Mouse (Mus musculus) lung, embryonic 14.5 days (tissue): ENCODE measurements around the gene Eif2b3. TPM values are rescaled to one million over a fixed set of nuclear protein-coding genes. Genes with fewer than 3 reads are reported as not detected.

Experiments
- ATAC-seq: fragments of 200-750 bp; cut with Nextera tagmentation; 2 replicates; pipeline ENCODE4 v1.8.0; 2017; ENCODE audit warnings: mild to moderate bottlenecking, moderate TSS enrichment, moderate library complexity; ENCODE audit not compliant: insufficient read depth
- DNase-seq: peaks from one replicate; pipeline ENCODE4 v3.0.0-alpha.2; 2015
- H3K27ac ChIP-seq: fragments of 300-500 bp; sonication (generic); 2 replicates; pipeline ENCODE4 v1.5.1; 2014; ENCODE audit warnings: low read depth, mild to moderate bottlenecking, moderate library complexity
- H3K27me3 ChIP-seq: fragments of 300-500 bp; sonication (generic); 2 replicates; pipeline ENCODE4 v1.6.1; 2014; ENCODE audit warnings: low read length, control low read depth; ENCODE audit not compliant: insufficient read depth
- H3K36me3 ChIP-seq: fragments of 300-500 bp; sonication (generic); 2 replicates; pipeline ENCODE4 v1.6.1; 2014; ENCODE audit warnings: control low read depth; ENCODE audit not compliant: insufficient read depth
- H3K4me1 ChIP-seq: fragments of 300-500 bp; sonication (generic); 2 replicates; pipeline ENCODE4 v1.6.1; 2014; ENCODE audit warnings: antibody characterized with exemption, control low read depth; ENCODE audit not compliant: insufficient read depth
- H3K4me2 ChIP-seq: fragments of 300-500 bp; sonication (generic); 2 replicates; pipeline ENCODE4 v1.6.1; 2014; ENCODE audit warnings: mild to moderate bottlenecking
- H3K4me3 ChIP-seq: fragments of 300-500 bp; sonication (generic); 2 replicates; pipeline ENCODE4 v1.5.1; 2014; ENCODE audit warnings: low read depth, low read length
- H3K9ac ChIP-seq: fragments of 300-500 bp; sonication (generic); 2 replicates; pipeline ENCODE4 v1.6.1; 2014
- H3K9me3 ChIP-seq: fragments of 300-500 bp; sonication (generic); 2 replicates; pipeline ENCODE4 v1.6.1; 2016; ENCODE audit warnings: low read depth, low read length, control low read depth
- CTCF ChIP-seq: IDR thresholded peaks from 2 replicates; pipeline ENCODE4 v1.5.1; 2016; ENCODE audit warnings: antibody characterized with exemption, low read depth
- WGBS: fragments of 180-500 bp; shearing (Covaris S2); extraction: QIAGEN DNeasy Blood & Tissue Kit; methylation state at CpG from one replicate; pipeline ENCODE4 v1.1.7; 2014; 5-methylcytosine and 5-hydroxymethylcytosine counted together
- polyA plus RNA-seq: library from polyadenylated mRNA; unstranded; fragments of >200 nt; fragmentation: Nextera tagmentation; extraction: Ambion mirVana; gene quantifications from 2 replicates; pipeline ENCODE4 v1.2.1, GENCODE M21; 2014

Eif2b3 gene
- polyA plus RNA-seq, 1 experiment from 2014 or later: 43.5 TPM

DNA sequence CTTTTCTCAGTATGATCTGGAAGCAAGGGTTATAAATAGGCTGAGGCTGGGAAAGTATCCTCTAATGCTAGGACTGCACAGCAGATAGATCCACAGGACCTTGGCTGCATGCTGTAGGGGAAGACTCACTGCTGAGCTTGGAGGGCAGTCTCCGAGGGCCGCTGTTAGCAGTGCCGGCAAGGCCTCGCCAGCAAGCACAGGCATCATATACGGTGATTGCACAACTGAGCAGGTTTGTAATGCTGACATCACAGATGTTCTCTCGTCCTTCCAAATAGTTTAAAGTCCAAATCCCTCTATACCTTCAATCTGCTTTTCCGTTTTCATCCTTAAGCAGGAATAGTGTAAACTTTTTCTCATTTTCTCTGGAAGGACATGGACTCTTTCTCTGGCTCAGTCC is 48.8 kb downstream of the Eif2b3 start:
- Histone ChIP-seq H3K9ac (no peak overlapping the region), H3K27me3 (no peaks in the 10 kb centered on the region), H3K27ac (no peak overlapping the region), H3K4me1 (no peaks in the 10 kb centered on the region), H3K4me2 (no peak overlapping the region), H3K36me3 (peaks cover 71% of the 10 kb centered on the region), H3K4me3 (no peak overlapping the region), H3K9me3 (no peaks in the 10 kb centered on the region)
- TF ChIP-seq CTCF: no peak
- WGBS: 88% methylated on average over 7 of the region's 7 CpGs
- ATAC-seq (no peak), DNase-seq (no peak)

DNA sequence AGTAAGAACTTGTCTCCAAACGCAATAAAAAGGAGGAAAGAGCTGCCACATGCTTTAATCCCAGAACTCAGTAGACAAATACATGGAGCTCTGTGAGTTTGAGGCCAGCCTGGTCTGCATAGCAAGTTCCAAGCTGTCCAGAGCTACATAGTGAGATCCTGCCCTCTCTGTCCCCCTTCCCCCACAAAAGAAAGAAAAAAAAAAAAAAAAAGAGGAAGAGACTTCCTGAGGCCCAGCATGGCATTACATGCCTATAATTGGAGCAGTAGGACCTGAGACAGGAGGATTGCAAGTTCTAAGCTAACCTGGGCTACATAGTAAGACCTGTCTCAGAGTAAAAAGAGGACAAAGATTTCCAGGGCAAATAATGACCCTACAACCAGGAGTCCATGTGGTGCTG is 50.4 kb downstream of the Eif2b3 start:
- no peak for ATAC-seq
- H3K9ac ChIP-seq: no peak overlapping the region

DNA sequence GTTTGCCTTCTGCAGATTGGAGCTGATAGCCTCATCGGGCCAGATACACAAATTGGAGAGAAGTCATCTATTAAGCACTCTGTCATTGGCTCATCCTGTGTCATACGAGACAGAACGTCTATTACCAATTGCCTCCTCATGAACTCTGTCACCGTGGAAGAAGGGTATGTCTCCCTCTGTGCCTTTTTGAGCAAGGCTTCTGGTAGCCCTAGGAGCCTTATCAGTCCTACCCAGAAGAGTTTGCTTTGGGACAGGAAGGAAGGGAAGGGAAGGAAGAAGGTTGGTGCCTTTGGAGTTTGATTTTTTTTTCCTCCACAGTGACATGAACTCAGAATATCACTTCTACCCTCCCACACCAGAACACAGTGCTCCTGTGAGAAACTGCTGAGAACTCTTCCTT is 51.4 kb downstream of the Eif2b3 start:
- Histone ChIP-seq H3K36me3 (peaks cover 81% of the 10 kb centered on the region), H3K4me3 (no peak overlapping the region), H3K9ac (no peak overlapping the region), H3K4me1 (no peaks in the 10 kb centered on the region), H3K27me3 (no peaks in the 10 kb centered on the region), H3K4me2 (no peak overlapping the region), H3K9me3 (no peaks in the 10 kb centered on the region), H3K27ac (no peak overlapping the region)
- TF ChIP-seq CTCF: no peak
- ATAC-seq (no peak), DNase-seq (no peak)
- 78% methylated on average over 4 of the region's 4 CpGs for WGBS

More for the DNA sequence above, 50.4 kb downstream of the Eif2b3 start:
- Histone ChIP-seq H3K27me3 (no peaks in the 10 kb centered on the region), H3K36me3 (peaks cover 78% of the 10 kb centered on the region), H3K4me1 (no peaks in the 10 kb centered on the region), H3K4me2 (no peak overlapping the region), H3K9me3 (no peaks in the 10 kb centered on the region), H3K27ac (no peak overlapping the region), H3K4me3 (no peak overlapping the region)
- TF ChIP-seq CTCF: no peak
- DNase-seq: no peak
- WGBS: 91% methylated on average over 1 of the region's 1 CpGs

DNA sequence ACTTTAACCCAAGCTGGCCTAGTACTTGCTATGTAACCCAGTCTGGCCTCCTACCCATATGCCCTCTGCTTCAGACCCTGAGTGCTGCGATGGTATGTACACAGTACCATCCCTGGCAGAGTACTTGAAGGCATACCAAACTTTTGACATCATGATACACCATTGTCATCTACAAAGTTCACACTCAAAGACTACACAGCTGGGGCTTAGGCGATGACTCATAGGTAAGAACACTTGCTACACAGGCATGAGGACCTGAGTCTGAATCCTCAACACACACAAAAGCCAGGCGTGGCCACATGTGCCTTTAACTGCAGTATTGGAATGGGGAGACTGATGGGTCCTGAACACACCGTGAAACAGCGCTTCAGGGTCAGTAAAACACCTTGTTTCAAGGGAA is 52.0 kb downstream of the Eif2b3 start:
- H3K9ac ChIP-seq: no peak overlapping the region
- ATAC-seq (peak; percentile 17; the same call in 1 of the 2 replicates), DNase-seq (no peak)
- H3K27ac ChIP-seq: no peak overlapping the region
- H3K4me3 ChIP-seq: no peak overlapping the region
- 87% methylated on average over 5 of the region's 5 CpGs for WGBS
- no peaks in the 10 kb centered on the region for H3K27me3 ChIP-seq
- no peaks in the 10 kb centered on the region for H3K4me1 ChIP-seq
- H3K4me2 ChIP-seq: no peak overlapping the region
- TF ChIP-seq CTCF: no peak
- no peaks in the 10 kb centered on the region for H3K9me3 ChIP-seq
- H3K36me3 ChIP-seq: peaks cover 77% of the 10 kb centered on the region

DNA sequence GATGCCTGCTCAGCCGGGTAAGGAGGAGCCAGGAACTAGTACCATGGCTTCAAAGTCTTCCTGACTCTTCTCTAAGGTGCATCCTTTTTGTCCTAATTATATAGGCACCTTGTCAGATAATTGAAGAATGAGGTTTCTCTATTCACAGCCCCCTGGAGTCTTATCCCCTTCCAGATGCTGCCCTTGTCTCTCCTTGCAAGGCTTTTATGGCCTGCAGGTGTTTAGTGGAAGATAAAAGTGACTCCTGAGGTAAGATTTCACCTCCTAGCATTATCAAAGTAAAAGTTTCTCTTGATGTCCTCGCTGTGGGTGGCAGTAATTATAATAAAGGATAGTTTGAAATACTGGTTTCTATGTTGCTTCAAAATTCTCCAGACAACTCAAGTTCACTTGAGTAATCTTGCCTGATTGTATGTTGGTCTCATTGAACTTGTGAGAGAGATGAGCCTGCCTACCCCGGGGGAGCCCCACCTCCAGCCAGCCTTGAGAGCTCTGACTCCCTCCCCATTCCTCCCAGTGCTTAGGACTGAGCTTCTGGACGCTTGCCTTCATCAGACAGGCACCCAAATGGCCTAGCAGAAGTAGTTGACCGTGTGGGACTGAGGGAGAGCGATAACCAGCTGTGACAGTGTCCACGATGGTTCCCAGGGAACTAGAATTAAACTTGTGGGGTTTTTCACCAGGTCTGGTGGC is 68.9 kb downstream of the Eif2b3 start:
- ATAC-seq: no peak
- DNase-seq: no peak
- WGBS: 71% methylated on average over 7 of the region's 7 CpGs
- no peak overlapping the region for H3K27ac ChIP-seq
- H3K36me3 ChIP-seq: peaks cover 18% of the 10 kb centered on the region; the same call in 1 of the 2 replicates
- TF ChIP-seq CTCF: no peak
- no peak overlapping the region for H3K4me2 ChIP-seq
- no peak overlapping the region for H3K9ac ChIP-seq
- 0 out of 2 replicates have a peak, but pooled peaks cover 4% of the 10 kb centered on the region for H3K4me1 ChIP-seq
- no peaks in the 10 kb centered on the region for H3K9me3 ChIP-seq
- no peaks in the 10 kb centered on the region for H3K27me3 ChIP-seq
- no peak overlapping the region for H3K4me3 ChIP-seq

DNA sequence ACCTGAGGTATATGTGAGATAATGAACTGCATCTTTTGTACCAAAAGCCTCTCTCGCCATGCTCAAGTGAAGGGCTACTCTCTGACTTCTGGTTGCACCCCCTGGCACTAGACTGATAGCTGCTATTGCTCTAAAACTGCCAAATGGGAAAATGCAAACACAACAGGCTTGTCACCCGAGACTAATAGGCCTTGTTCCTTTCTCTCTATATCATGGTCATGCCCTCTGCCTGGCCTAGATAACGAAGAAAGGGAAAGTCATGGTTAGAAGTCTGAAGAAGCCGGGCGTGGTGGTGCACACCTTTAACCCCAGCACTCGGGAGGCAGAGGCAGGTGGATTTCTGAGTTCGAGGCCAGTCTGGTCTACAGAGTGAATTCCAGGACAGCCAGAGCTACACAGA is 71.4 kb downstream of the Eif2b3 start:
- H3K36me3 ChIP-seq: peaks cover 14% of the 10 kb centered on the region; the same call in 1 of the 2 replicates
- H3K9ac ChIP-seq: no peak overlapping the region
- H3K9me3 ChIP-seq: no peaks in the 10 kb centered on the region
- no peaks in the 10 kb centered on the region for H3K27me3 ChIP-seq
- no peak for DNase-seq
- no peak overlapping the region for H3K4me2 ChIP-seq
- no peak for TF ChIP-seq CTCF
- WGBS: 65% methylated on average over 7 of the region's 7 CpGs
- H3K4me1 ChIP-seq: peaks cover 10% of the 10 kb centered on the region
- H3K27ac ChIP-seq: no peak overlapping the region
- no peak for ATAC-seq
- no peak overlapping the region for H3K4me3 ChIP-seq

DNA sequence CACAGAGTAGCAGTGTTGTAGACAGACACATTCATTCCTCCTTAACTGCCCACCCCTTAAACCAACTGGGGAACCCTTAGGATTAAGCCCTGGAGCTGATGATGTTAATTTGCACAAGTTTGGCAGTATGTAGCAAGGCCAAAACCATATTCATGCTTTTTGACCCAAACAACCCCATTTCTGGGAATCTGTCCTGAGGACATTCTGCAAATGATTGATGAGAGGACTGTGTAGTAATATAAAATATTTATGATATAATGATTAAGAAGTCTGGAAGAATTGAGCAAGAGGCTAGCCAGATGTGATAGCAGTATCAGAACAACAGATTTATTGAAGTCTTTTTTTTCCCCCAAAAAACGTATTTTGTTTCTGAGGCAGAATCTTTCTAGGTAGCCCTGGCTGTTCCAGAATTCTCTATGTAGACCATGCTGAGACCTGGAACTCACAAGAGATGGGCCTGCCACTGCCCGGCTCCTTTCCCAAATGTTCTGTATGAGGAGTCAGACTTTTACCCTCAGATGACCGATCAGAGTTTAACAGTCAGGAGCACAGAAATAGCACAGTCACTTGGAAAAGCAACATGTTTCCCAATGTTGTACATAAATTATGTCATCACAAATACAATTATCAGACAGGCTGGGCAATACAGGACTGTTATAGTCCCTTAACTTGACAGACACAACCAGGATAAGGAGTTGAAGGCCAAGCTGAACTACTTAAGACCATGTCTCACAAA is 75.6 kb downstream of the Eif2b3 start:
- H3K4me2 ChIP-seq: peak overlapping the region; percentile 98
- no peak for DNase-seq
- WGBS: 51% methylated on average over 3 of the region's 3 CpGs

More for the DNA sequence above, 75.6 kb downstream of the Eif2b3 start:
- TF ChIP-seq CTCF: no peak
- Histone ChIP-seq H3K36me3 (0 out of 2 replicates have a peak, but pooled peaks cover under 1% of the 10 kb centered on the region), H3K27me3 (no peaks in the 10 kb centered on the region), H3K4me3 (peak overlapping the region; percentile 67; the same call in 1 of the 2 replicates), H3K9me3 (no peaks in the 10 kb centered on the region), H3K27ac (peak overlapping the region; percentile 82), H3K9ac (no peak overlapping the region), H3K4me1 (peaks cover 12% of the 10 kb centered on the region)
- ATAC-seq: no peak
